Comparison of ENCODE assay signal across 24 mouse cellular contexts in the genomic region with DNA sequence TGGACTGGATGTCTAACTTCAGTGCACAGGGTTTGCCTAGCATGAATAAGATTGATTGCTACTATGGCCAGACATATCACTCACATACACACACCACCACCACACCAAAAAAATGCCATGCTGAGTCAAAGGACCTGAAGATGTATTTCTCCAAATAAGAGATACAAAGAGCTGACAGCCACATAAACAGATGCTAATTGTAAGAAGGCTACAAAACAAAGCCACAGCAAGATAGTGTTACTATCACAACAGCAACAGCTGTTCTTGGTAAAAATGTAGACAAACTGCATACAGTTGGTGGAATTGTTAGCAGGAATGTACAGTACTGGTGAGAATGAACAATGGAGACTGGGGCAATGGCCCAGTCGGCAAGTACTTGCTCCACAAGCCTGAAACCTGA. TPM values are rescaled to one million over a fixed set of nuclear protein-coding genes. Genes with fewer than 3 reads are reported as not detected.
DNase-seq lines count a peak whose midpoint lies in the region; ATAC-seq lines count a peak whose summit lies in the region.
"Had no signal": no experiment of that assay in that cellular context is flagged by ENCODE, and none has a peak within 500 bp of the region (broad histone marks: within the 10 kb centered on the region; RNA-seq: fewer than 3 reads in every experiment).

No protein-coding gene starts in this region.

- no peaks in the 10 kb centered on the region for H3K27me3 ChIP-seq in liver, embryonic 11.5 days (replicated peaks; ENCODE audit: control insufficient read depth, insufficient read depth, low read length)
- H3K27me3 ChIP-seq in liver, embryonic 15.5 days = no peaks in the 10 kb centered on the region
- H3K27me3 ChIP-seq: heart, embryonic 12.5 days; neural tube, embryonic 12.5 days had no signal

- no peaks in the 10 kb centered on the region for H3K36me3 ChIP-seq in liver, embryonic 11.5 days (ENCODE audit: control insufficient read depth, insufficient read depth, low read length)
- 0 out of 2 replicates have a peak, but pooled peaks cover 7% of the 10 kb centered on the region for H3K36me3 ChIP-seq in liver, embryonic 15.5 days (replicated peaks)

- no peak for DNase-seq in liver, embryonic 11.5 days (ENCODE audit: low spot score)
- DNase-seq in liver (no peak), ZHBTc4 (ENCODE audit: low read depth, low spot score) (peak; percentile 25)
- DNase-seq in spleen, adult 12 weeks (ENCODE audit: low spot score) = no peak
- DNase-seq in cerebellum, adult 11 months = no peak
- no peak for DNase-seq in heart, postnatal 36 days
- DNase-seq: adrenal gland, postnatal 10 days; B cell, adult 2 months; cerebellum, adult 11-12 months; cerebellum, postnatal 25 days; heart, adult 11 months; heart, postnatal 14 days; kidney, postnatal 10 days; layer of hippocampus, postnatal 36 days; spleen, adult 18-20 months; thymus, postnatal 4 days had no signal

- intact Hi-C loops in heart, postnatal 36 days (cut with DNase I) = no loop called here

- no peak overlapping the region for H3K4me2 ChIP-seq in liver, embryonic 11.5 days
- no peak overlapping the region for H3K4me2 ChIP-seq in liver, embryonic 15.5 days
- H3K4me2 ChIP-seq: heart, embryonic 12.5 days; neural tube, embryonic 12.5 days had no signal

- 48% methylated on average over 1 of the region's 1 CpGs for WGBS in liver, embryonic 11.5 days
- WGBS in liver, embryonic 15.5 days (ENCODE audit: insufficient replicate concordance) = 49% methylated on average over 1 of the region's 1 CpGs

- H3K9ac ChIP-seq in liver, embryonic 11.5 days (ENCODE audit: low read depth, low read length) = no peak overlapping the region
- no peak overlapping the region for H3K9ac ChIP-seq in liver, embryonic 15.5 days
- H3K9ac ChIP-seq: heart, embryonic 12.5 days; neural tube, embryonic 12.5 days had no signal

- H3K9me3 ChIP-seq in liver, embryonic 11.5 days (ENCODE audit: control insufficient read depth, low read length) = no peaks in the 10 kb centered on the region
- no peaks in the 10 kb centered on the region for H3K9me3 ChIP-seq in liver, embryonic 15.5 days (replicated peaks)
- H3K9me3 ChIP-seq: forebrain, embryonic 10.5 days; heart, embryonic 12.5 days; neural tube, embryonic 12.5 days had no signal

- ATAC-seq in liver, embryonic 11.5 days (replicated peaks; ENCODE audit: low FRiP score) = peak; percentile 64
- peak; percentile 37 for ATAC-seq in liver, embryonic 15.5 days (ENCODE audit: insufficient read depth)
- ATAC-seq: activated CD4-positive, CD25-positive, alpha-beta regulatory T cell, adult 4 months; hindbrain, embryonic 16.5 days; intestine, postnatal 0 days had no signal

- H3K4me1 ChIP-seq in liver, embryonic 11.5 days (replicated peaks; ENCODE audit: control insufficient read depth, insufficient read depth, low read length) = peaks cover 7% of the 10 kb centered on the region
- peaks cover 21% of the 10 kb centered on the region for H3K4me1 ChIP-seq in liver, embryonic 15.5 days (replicated peaks)
- H3K4me1 ChIP-seq: heart, embryonic 12.5 days had no signal

- no peak overlapping the region for H3K27ac ChIP-seq in liver, embryonic 11.5 days (ENCODE audit: low read depth, low read length)
- H3K27ac ChIP-seq in liver, embryonic 15.5 days (replicated peaks) = no peak overlapping the region
- H3K27ac ChIP-seq: forebrain, embryonic 10.5 days; layer of hippocampus, adult 2 months; neural tube, embryonic 12.5 days had no signal

- H3K4me3 ChIP-seq in liver, embryonic 11.5 days (ENCODE audit: low read depth, low read length) = no peak overlapping the region
- no peak overlapping the region for H3K4me3 ChIP-seq in liver, embryonic 15.5 days (replicated peaks)
- H3K4me3 ChIP-seq: forebrain, embryonic 10.5 days; heart, embryonic 12.5 days; layer of hippocampus, adult 2 months; neural tube, embryonic 12.5 days had no signal

RNA-seq across cellular contexts. Expression of a gene that starts 28.8 kb away (rescaled TPM):
- 5.3 and 8.0 TPM in 2 replicates for polyA plus RNA-seq in liver, embryonic 11.5 days (2014; fragmentation: Nextera tagmentation; extraction: Ambion mirVana)
- 3.8 and 4.4 TPM in 2 replicates for polyA plus RNA-seq in liver, embryonic 15.5 days (2015; fragmentation: Nextera tagmentation; extraction: Ambion mirVana)
- total RNA-seq in heart, postnatal 36 days (2021) = 10 to 100 TPM; 31.2 to 32.2 TPM
